Mouse (Mus musculus) heart, adult 2 months (tissue): ENCODE results near the gene Ugt2b5. TPM values are rescaled to one million over a fixed set of nuclear protein-coding genes. Genes with fewer than 3 reads are reported as not detected.
"Not testable (repeated sequence)": the region's sequence is repeated elsewhere in the genome, so short reads cannot be mapped to it uniquely, and the experiment has no call there.

Experiments
- DNase-seq, 2 experiments: peaks; one replicate each; pipeline ENCODE4 v3.0.0; 2021
- H3K27ac ChIP-seq: fragments of 200-600 bp; 2 replicates; pipeline ENCODE4 v1.8.1; 2022
- H3K27me3 ChIP-seq: fragments of 200-500 bp; 2 replicates; pipeline ENCODE4 v1.6.1; 2012; ENCODE audit warnings: mild to moderate bottlenecking, low read length, inconsistent platforms, mixed read lengths; ENCODE audit not compliant: control insufficient read depth, insufficient read depth
- H3K36me3 ChIP-seq: fragments of 200-500 bp; 2 replicates; pipeline ENCODE4 v1.6.1; 2012; ENCODE audit warnings: low read length, inconsistent platforms; ENCODE audit not compliant: control insufficient read depth, insufficient read depth
- H3K4me1 ChIP-seq: fragments of 200-500 bp; 2 replicates; pipeline ENCODE4 v1.6.1; 2011; ENCODE audit warnings: low read length; ENCODE audit not compliant: control insufficient read depth, insufficient read depth
- H3K4me3 ChIP-seq: fragments of 200-600 bp; 2 replicates; pipeline ENCODE4 v1.8.1; 2022
- H3K79me2 ChIP-seq: fragments of 200-500 bp; replicated peaks from 2 replicates; pipeline ENCODE4 v1.6.1; 2012; ENCODE audit warnings: mild to moderate bottlenecking, inconsistent platforms, low read length, moderate library complexity, mixed read lengths; ENCODE audit not compliant: control insufficient read depth, insufficient read depth
- H3K9ac ChIP-seq: fragments of 200-500 bp; 2 replicates; pipeline ENCODE4 v1.6.1; 2012; ENCODE audit warnings: low read depth, mild to moderate bottlenecking, control low read depth, inconsistent platforms, low read length, mixed read lengths
- CTCF ChIP-seq: fragments of 200-600 bp; IDR thresholded peaks from 2 replicates; pipeline ENCODE4 v1.8.1; 2022; ENCODE audit warnings: antibody characterized with exemption, mild to moderate bottlenecking, moderate library complexity
- EP300 ChIP-seq: fragments of 200-500 bp; IDR thresholded peaks from 2 replicates; pipeline ENCODE4 v1.6.1; 2011; ENCODE audit warnings: low read depth, low read length, control low read depth; ENCODE audit not compliant: insufficient read depth
- POLR2A ChIP-seq: fragments of 200-500 bp; IDR thresholded peaks from 2 replicates; pipeline ENCODE4 v1.6.1; 2011; ENCODE audit warnings: mild to moderate bottlenecking, low read depth, low read length, control low read depth; ENCODE audit not compliant: insufficient read depth
- WGBS: fragments of 180-500 bp; shearing (Covaris S2); methylation state at CpG from one replicate; pipeline ENCODE4 v1.1.7; 2018; 5-methylcytosine and 5-hydroxymethylcytosine counted together
- intact Hi-C: fragments of 180-260 bp; cut with DNase I; formaldehyde crosslinking; loops from one replicate; pipeline ENCODE4 v1.15.1; 2025
- long read RNA-seq: library from polyadenylated mRNA; stranded (forward); transcript quantifications from one replicate; pipeline ENCODE4 v2.0.0, GENCODE M21; 2021
- polyA plus RNA-seq: library from polyadenylated mRNA; depleted of rRNA; stranded (reverse); fragments of >200 nt; gene quantifications from 2 replicates; pipeline ENCODE4 v1.2.3, GENCODE M21; 2012; rRNA removed
- total RNA-seq, 2 experiments: library from RNA; stranded (reverse); gene quantifications; 2 replicates each; pipeline ENCODE4 v1.2.3; 2021

Ugt2b5 gene
- total RNA-seq: not detected
- polyA plus RNA-seq: 0.18 TPM in 1 of 2 replicates, not detected in the other
- long read RNA-seq: 0 reads

GRCm38 (mm10) chr5:87140196-87140595 lies at the start of gene Ugt2b5:
Gene Ugt2b5 (minus strand): TSS chr5:87140318.
- not testable (repeated sequence) for H3K9ac ChIP-seq, H3K79me2 ChIP-seq, H3K4me1 ChIP-seq, H3K4me3 ChIP-seq, H3K36me3 ChIP-seq, DNase-seq, H3K27me3 ChIP-seq, H3K27ac ChIP-seq
- intact Hi-C loops: loop anchor here (5.0 kb wide), 1 partner anchor 253 kb away; no protein-coding TSS in a partner anchor
- WGBS: 97% methylated on average over 2 of the region's 2 CpGs

GRCm38 (mm10) chr5:87175780-87176179 lies 35.7 kb upstream of the Ugt2b5 start:
- H3K36me3 ChIP-seq, H3K9ac ChIP-seq, DNase-seq, H3K27me3 ChIP-seq, H3K4me3 ChIP-seq, H3K27ac ChIP-seq, H3K4me1 ChIP-seq, intact Hi-C loops, H3K79me2 ChIP-seq: not testable (repeated sequence)
- 45% methylated on average over 2 of the region's 2 CpGs for WGBS

GRCm38 (mm10) chr5:87174671-87175070 lies 34.6 kb upstream of the Ugt2b5 start:
- no peak overlapping the region for H3K9ac ChIP-seq
- H3K27ac ChIP-seq: no peak overlapping the region
- H3K36me3 ChIP-seq: no peaks in the 10 kb centered on the region
- TF ChIP-seq CTCF (no peak), EP300 (no peak), POLR2A (no peak)
- no peaks in the 10 kb centered on the region for H3K4me1 ChIP-seq
- no peak overlapping the region for H3K4me3 ChIP-seq
- no peaks in the 10 kb centered on the region for H3K27me3 ChIP-seq
- no peaks in the 10 kb centered on the region for H3K79me2 ChIP-seq
- 39% methylated on average over 2 of the region's 2 CpGs for WGBS
- intact Hi-C loops: no loop called here
- DNase-seq: no peak

DNA sequence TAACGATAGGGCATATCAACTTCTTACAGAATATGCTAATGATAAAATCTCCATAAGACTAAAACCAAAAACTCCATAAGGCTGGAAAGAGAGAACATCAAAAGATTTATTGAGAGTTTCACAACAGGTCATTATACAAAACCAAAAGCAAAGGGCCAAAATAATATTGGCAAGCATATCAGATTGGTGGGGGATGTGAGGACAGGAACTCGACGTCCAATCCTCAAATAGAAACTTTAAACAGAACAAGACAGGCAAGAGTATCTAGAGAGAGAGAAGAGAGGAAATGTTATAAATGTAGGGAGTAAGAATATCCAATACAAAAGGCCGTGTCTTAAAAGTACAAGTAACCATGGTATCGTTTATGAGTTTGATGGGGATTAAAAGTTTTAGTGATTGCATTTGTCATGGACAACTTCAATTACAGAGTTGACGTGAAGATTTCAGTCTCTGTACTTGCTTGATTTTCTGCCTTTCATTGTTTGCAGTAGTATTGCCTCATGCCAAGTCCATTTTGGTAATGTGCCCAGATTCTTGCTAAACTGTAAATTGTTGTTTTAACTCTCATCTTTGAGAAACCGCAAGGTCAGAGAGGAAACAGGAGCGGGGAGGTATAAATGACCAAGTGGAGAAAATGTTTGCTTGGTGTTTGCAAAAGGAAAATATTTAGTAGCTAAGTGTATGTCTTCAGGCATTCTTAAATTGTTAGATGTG lies 7.8 kb upstream of the Ugt2b5 start:
- no peaks in the 10 kb centered on the region for H3K36me3 ChIP-seq
- H3K4me3 ChIP-seq: no peak overlapping the region
- no peak for DNase-seq
- TF ChIP-seq POLR2A (no peak), CTCF (no peak), EP300 (no peak)
- H3K79me2 ChIP-seq: no peaks in the 10 kb centered on the region
- H3K4me1 ChIP-seq: no peaks in the 10 kb centered on the region
- H3K9ac ChIP-seq: no peak overlapping the region
- intact Hi-C loops: no loop called here
- no peak overlapping the region for H3K27ac ChIP-seq
- H3K27me3 ChIP-seq: no peaks in the 10 kb centered on the region
- WGBS: 51% methylated on average over 8 of the region's 8 CpGs

- Histone ChIP-seq H3K79me2 (no peaks in the 10 kb centered on the region), H3K9ac (no peak overlapping the region), H3K27ac (no peak overlapping the region), H3K36me3 (no peaks in the 10 kb centered on the region), H3K27me3 (no peaks in the 10 kb centered on the region), H3K4me1 (no peaks in the 10 kb centered on the region), H3K4me3 (no peak overlapping the region)
- 30% methylated on average over 3 of the region's 3 CpGs for WGBS
- DNase-seq: no peak
- no peak for TF ChIP-seq EP300
- peak; percentile 56 for TF ChIP-seq CTCF
- intact Hi-C loops: loop anchor here (5.0 kb wide), 1 partner anchor 256 kb away; no protein-coding TSS in a partner anchor
Observed at GRCm38 (mm10) chr5:87142865-87143456, 2.8 kb upstream of the Ugt2b5 start.

DNA sequence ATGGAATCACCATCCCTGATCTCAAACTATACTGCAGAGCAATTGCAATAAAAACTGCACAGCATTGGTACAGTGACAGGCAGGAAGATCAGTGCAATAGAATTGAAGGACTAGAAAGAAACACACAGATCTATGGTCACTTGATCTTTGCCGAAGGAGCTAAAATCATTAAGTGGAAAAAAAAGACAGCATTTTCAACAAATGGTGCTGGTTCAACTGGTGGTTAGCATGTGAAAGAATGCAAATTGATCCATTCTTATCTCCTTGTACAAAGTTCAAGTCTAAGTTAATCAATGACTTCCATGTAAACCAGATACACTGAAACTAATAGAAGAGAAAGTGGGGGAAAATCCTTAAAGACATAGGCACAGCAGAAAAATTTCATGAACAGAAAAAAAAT lies 36.4 kb downstream of the Ugt2b5 start:
- DNase-seq, H3K4me1 ChIP-seq, H3K27me3 ChIP-seq, intact Hi-C loops, H3K27ac ChIP-seq, H3K79me2 ChIP-seq, H3K9ac ChIP-seq, H3K4me3 ChIP-seq, H3K36me3 ChIP-seq: not testable (repeated sequence)
- WGBS: 89% methylated on average over 1 of the region's 1 CpGs
